Mouse (Mus musculus): ENCODE results near the gene Kbtbd4. TPM values are rescaled to one million over a fixed set of nuclear protein-coding genes. Genes with fewer than 3 reads are reported as not detected.
"Not testable (repeated sequence)": the region's sequence is repeated elsewhere in the genome, so short reads cannot be mapped to it uniquely, and the experiment has no call there.

The Kbtbd4 gene
- total RNA-seq, 1 experiment from 2014 or later: 16.5 TPM

GRCm38 (mm10) chr2:90893673-90894298 lies 10.8 kb upstream of the Kbtbd4 start:
- no peak for ATAC-seq (ENCODE audit: extremely low read depth, insufficient number of reproducible peaks, low FRiP score, poor library complexity, severe bottlenecking)

GRCm38 (mm10) chr2:90894299-90894677 lies 10.3 kb upstream of the Kbtbd4 start:
- not testable (repeated sequence) for ATAC-seq (ENCODE audit: extremely low read depth, insufficient number of reproducible peaks, low FRiP score, poor library complexity, severe bottlenecking)

- no peak for ATAC-seq (ENCODE audit: extremely low read depth, insufficient number of reproducible peaks, low FRiP score, poor library complexity, severe bottlenecking)
Measured at GRCm38 (mm10) chr2:90903398-90903797, 1.1 kb upstream of the Kbtbd4 start.

- no peak for ATAC-seq (ENCODE audit: extremely low read depth, insufficient number of reproducible peaks, low FRiP score, poor library complexity, severe bottlenecking)
Measured at GRCm38 (mm10) chr2:90904856-90905224, 300 bp downstream of the Kbtbd4 start.

GRCm38 (mm10) chr2:90906721-90907120 lies 2.2 kb downstream of the Kbtbd4 start:
- ATAC-seq (ENCODE audit: extremely low read depth, insufficient number of reproducible peaks, low FRiP score, poor library complexity, severe bottlenecking): no peak

GRCm38 (mm10) chr2:90910861-90911260 lies 6.3 kb downstream of the Kbtbd4 start:
- ATAC-seq (ENCODE audit: extremely low read depth, insufficient number of reproducible peaks, low FRiP score, poor library complexity, severe bottlenecking): no peak

GRCm38 (mm10) chr2:90911668-90912067 lies 7.1 kb downstream of the Kbtbd4 start:
- ATAC-seq (ENCODE audit: extremely low read depth, insufficient number of reproducible peaks, low FRiP score, poor library complexity, severe bottlenecking): no peak

GRCm38 (mm10) chr2:90913671-90914070 lies 9.1 kb downstream of the Kbtbd4 start:
- ATAC-seq (ENCODE audit: extremely low read depth, insufficient number of reproducible peaks, low FRiP score, poor library complexity, severe bottlenecking): no peak

GRCm38 (mm10) chr2:90915516-90915915 lies 11.0 kb downstream of the Kbtbd4 start:
- no peak for ATAC-seq (ENCODE audit: extremely low read depth, insufficient number of reproducible peaks, low FRiP score, poor library complexity, severe bottlenecking)

- ATAC-seq (ENCODE audit: extremely low read depth, insufficient number of reproducible peaks, low FRiP score, poor library complexity, severe bottlenecking): no peak
Measured at GRCm38 (mm10) chr2:90916560-90917232, 12.2 kb downstream of the Kbtbd4 start.

- ATAC-seq (ENCODE audit: extremely low read depth, insufficient number of reproducible peaks, low FRiP score, poor library complexity, severe bottlenecking): peak; percentile 61
Measured at GRCm38 (mm10) chr2:90917233-90917998, 12.9 kb downstream of the Kbtbd4 start.

GRCm38 (mm10) chr2:90917999-90918698 lies 13.6 kb downstream of the Kbtbd4 start:
- ATAC-seq (ENCODE audit: extremely low read depth, insufficient number of reproducible peaks, low FRiP score, poor library complexity, severe bottlenecking): peak; percentile 20; the same call in 1 of the 2 replicates

- ATAC-seq (ENCODE audit: extremely low read depth, insufficient number of reproducible peaks, low FRiP score, poor library complexity, severe bottlenecking): no peak
Measured at GRCm38 (mm10) chr2:90921178-90921577, 16.6 kb downstream of the Kbtbd4 start.

GRCm38 (mm10) chr2:90922636-90923035 lies 18.1 kb downstream of the Kbtbd4 start:
- ATAC-seq (ENCODE audit: extremely low read depth, insufficient number of reproducible peaks, low FRiP score, poor library complexity, severe bottlenecking): no peak

- no peak for ATAC-seq (ENCODE audit: extremely low read depth, insufficient number of reproducible peaks, low FRiP score, poor library complexity, severe bottlenecking)
Measured at GRCm38 (mm10) chr2:90928566-90928965, 24.0 kb downstream of the Kbtbd4 start.

- ATAC-seq (ENCODE audit: extremely low read depth, insufficient number of reproducible peaks, low FRiP score, poor library complexity, severe bottlenecking): no peak
Measured at GRCm38 (mm10) chr2:90931829-90932228, 27.3 kb downstream of the Kbtbd4 start.

GRCm38 (mm10) chr2:90932273-90932672 lies 27.7 kb downstream of the Kbtbd4 start:
- no peak for ATAC-seq (ENCODE audit: extremely low read depth, insufficient number of reproducible peaks, low FRiP score, poor library complexity, severe bottlenecking)

GRCm38 (mm10) chr2:90938362-90938761 lies 33.8 kb downstream of the Kbtbd4 start:
- ATAC-seq (ENCODE audit: extremely low read depth, insufficient number of reproducible peaks, low FRiP score, poor library complexity, severe bottlenecking): no peak

- ATAC-seq (ENCODE audit: extremely low read depth, insufficient number of reproducible peaks, low FRiP score, poor library complexity, severe bottlenecking): no peak
Measured at GRCm38 (mm10) chr2:90939750-90940149, 35.2 kb downstream of the Kbtbd4 start.
